Mouse (Mus musculus): ENCODE results near the gene Anapc4.

GRCm38 (mm10) chr5:52810446-52810845 lies 23.4 kb upstream of the Anapc4 start:
- TF ChIP-seq CTCF (IDR thresholded peaks at IDR 0.05; ENCODE audit: extremely low read depth, insufficient read length, insufficient replicate concordance, low read depth, low read length), result no peak
- TF ChIP-seq POLR2A (IDR thresholded peaks at IDR 0.05; ENCODE audit: low read depth, low read length), result no peak
